Mouse (Mus musculus) kidney, postnatal 0 days (tissue): ENCODE results near the gene Rrm1. TPM values are rescaled to one million over a fixed set of nuclear protein-coding genes. Genes with fewer than 3 reads are reported as not detected.
"Not testable (repeated sequence)": the region's sequence is repeated elsewhere in the genome, so short reads cannot be mapped to it uniquely, and the experiment has no call there.

ENCODE experiments used
- ATAC-seq: fragments of 200-750 bp; cut with Nextera tagmentation; replicated peaks from 2 replicates; pipeline ENCODE4 v1.8.0; 2017; ENCODE audit warnings: low read depth, moderate number of reproducible peaks, moderate TSS enrichment, moderate library complexity; ENCODE audit not compliant: low FRiP score
- DNase-seq: peaks from one replicate; pipeline ENCODE4 v3.0.0-alpha.2; 2016; ENCODE audit warnings: low spot score
- H3K27ac ChIP-seq: fragments of 300-500 bp; sonication (generic); 2 replicates; pipeline ENCODE4 v1.5.1; 2014; ENCODE audit warnings: mild to moderate bottlenecking
- H3K27me3 ChIP-seq: fragments of 300-500 bp; sonication (generic); 2 replicates; pipeline ENCODE4 v1.6.1; 2014; ENCODE audit warnings: low read length, mixed read lengths; ENCODE audit not compliant: insufficient read depth
- H3K36me3 ChIP-seq: fragments of 300-500 bp; sonication (generic); 2 replicates; pipeline ENCODE4 v1.6.1; 2014; ENCODE audit warnings: low read length, mixed read lengths; ENCODE audit not compliant: insufficient read depth
- H3K4me1 ChIP-seq: fragments of 300-500 bp; sonication (generic); replicated peaks from 2 replicates; pipeline ENCODE4 v1.6.1; 2014; ENCODE audit warnings: antibody characterized with exemption, low read length, mixed read lengths; ENCODE audit not compliant: insufficient read depth
- H3K4me2 ChIP-seq: fragments of 300-500 bp; sonication (generic); 2 replicates; pipeline ENCODE4 v1.6.1; 2014; ENCODE audit warnings: mild to moderate bottlenecking, low read length, moderate library complexity, mixed read lengths
- H3K4me3 ChIP-seq: fragments of 300-500 bp; sonication (generic); replicated peaks from 2 replicates; pipeline ENCODE4 v1.5.1; 2014; ENCODE audit warnings: low read depth, low read length
- H3K9ac ChIP-seq: fragments of 300-500 bp; sonication (generic); 2 replicates; pipeline ENCODE4 v1.6.1; 2014; ENCODE audit warnings: low read depth, low read length
- H3K9me3 ChIP-seq: fragments of 300-500 bp; sonication (generic); replicated peaks from 2 replicates; pipeline ENCODE4 v1.6.1; 2016; ENCODE audit warnings: low read length, inconsistent platforms, mixed read lengths
- CTCF ChIP-seq: IDR thresholded peaks from 2 replicates; pipeline ENCODE4 v1.5.1; 2016; ENCODE audit warnings: antibody characterized with exemption, low read depth, mild to moderate bottlenecking, moderate library complexity
- WGBS: fragments of 180-500 bp; shearing (Covaris S2); extraction: QIAGEN DNeasy Blood & Tissue Kit; methylation state at CpG from one replicate; pipeline ENCODE4 v1.1.7; 2014; 5-methylcytosine and 5-hydroxymethylcytosine counted together
- polyA plus RNA-seq: library from polyadenylated mRNA; unstranded; fragments of >200 nt; fragmentation: Nextera tagmentation; extraction: Ambion mirVana; gene quantifications from 2 replicates; pipeline ENCODE4 v1.2.1, GENCODE M21; 2015

Gene Rrm1
- polyA plus RNA-seq, 1 experiment from 2014 or later = 52.0 TPM

GRCm38 (mm10) chr7:102479368-102480078 lies 38.0 kb downstream of the Rrm1 start:
- Histone ChIP-seq H3K36me3 (no peaks in the 10 kb centered on the region), H3K9me3 (no peaks in the 10 kb centered on the region), H3K27me3 (no peaks in the 10 kb centered on the region), H3K4me3 (no peak overlapping the region), H3K4me2 (no peak overlapping the region), H3K27ac (no peak overlapping the region), H3K4me1 (0 out of 2 replicates have a peak, but pooled peaks cover 6% of the 10 kb centered on the region), H3K9ac (no peak overlapping the region)
- ATAC-seq (no peak; the same call in 1 of the 2 replicates), DNase-seq (peak; percentile 41)
- TF ChIP-seq CTCF = no peak
- WGBS = 44% methylated on average over 5 of the region's 5 CpGs

DNA sequence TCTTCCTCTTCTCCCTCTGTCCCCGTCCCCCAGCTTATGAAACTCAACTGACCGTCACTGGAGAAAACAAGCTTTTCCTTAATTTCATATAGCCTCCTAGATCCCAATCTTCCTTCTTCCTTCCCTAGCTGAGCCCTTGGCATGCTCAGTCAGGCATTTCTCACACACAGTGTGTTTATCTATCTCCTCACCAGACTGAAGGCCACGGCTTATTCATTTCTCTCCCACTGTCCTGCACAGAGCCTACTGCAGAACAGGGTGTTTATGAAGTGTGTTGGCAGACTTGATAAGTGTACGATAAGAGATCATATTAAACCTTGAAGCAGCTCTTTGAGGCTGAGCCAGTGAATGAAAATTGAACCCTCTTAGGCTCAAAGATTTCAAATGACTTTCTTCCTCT lies 39.3 kb downstream of the Rrm1 start:
- H3K36me3 ChIP-seq = no peaks in the 10 kb centered on the region
- no peak for DNase-seq
- H3K4me2 ChIP-seq = no peak overlapping the region
- H3K9ac ChIP-seq = no peak overlapping the region
- TF ChIP-seq CTCF = no peak
- H3K27ac ChIP-seq = no peak overlapping the region
- H3K27me3 ChIP-seq = no peaks in the 10 kb centered on the region
- no peaks in the 10 kb centered on the region for H3K9me3 ChIP-seq
- H3K4me3 ChIP-seq = no peak overlapping the region
- 0 out of 2 replicates have a peak, but pooled peaks cover 6% of the 10 kb centered on the region for H3K4me1 ChIP-seq
- ATAC-seq = no peak
- 61% methylated on average over 4 of the region's 4 CpGs for WGBS

DNA sequence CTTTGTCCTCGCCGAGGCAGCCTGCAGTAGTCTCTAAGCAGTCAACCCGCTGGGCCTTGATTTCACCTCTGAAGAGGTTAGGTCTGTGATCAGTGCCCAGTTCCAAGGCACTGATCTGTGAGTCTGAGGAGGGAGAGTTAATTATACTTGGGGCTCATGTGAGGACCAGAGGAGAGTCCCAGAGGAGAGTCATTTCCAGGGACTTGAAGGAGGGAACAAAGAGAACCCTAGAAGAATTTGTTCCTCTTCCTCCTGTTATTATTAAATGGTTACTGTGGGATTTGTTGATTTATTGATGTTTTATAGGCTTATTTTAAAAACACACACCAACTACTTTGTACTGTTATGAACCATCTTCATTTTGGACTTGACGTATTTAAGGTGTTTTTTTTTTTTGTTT lies 40.1 kb downstream of the Rrm1 start, which contains the start of gene Olfr543:
Gene Olfr543 (minus strand): TSS at position 101 of the 400 bp plus-strand sequence.
- Histone ChIP-seq H3K4me2 (no peak within 1 kb of the TSS), H3K4me3 (no peak within 1 kb of the TSS), H3K27ac (no peak within 1 kb of the TSS), H3K36me3 (no peaks in the 10 kb centered on the region), H3K9ac (no peak within 1 kb of the TSS), H3K27me3 (no peaks in the 10 kb centered on the region), H3K4me1 (0 out of 2 replicates have a peak, but pooled peaks cover 6% of the 10 kb centered on the region), H3K9me3 (no peaks in the 10 kb centered on the region)
- 90% methylated on average over 4 of the region's 4 CpGs for WGBS
- DNase-seq (no peak), ATAC-seq (no peak)
- TF ChIP-seq CTCF = no peak

GRCm38 (mm10) chr7:102483665-102484064 lies 42.2 kb downstream of the Rrm1 start:
- ATAC-seq = no peak
- H3K36me3 ChIP-seq = no peaks in the 10 kb centered on the region
- no peak for TF ChIP-seq CTCF

GRCm38 (mm10) chr7:102484766-102485165 lies 43.3 kb downstream of the Rrm1 start:
- ATAC-seq, H3K27ac ChIP-seq, H3K4me2 ChIP-seq, H3K4me3 ChIP-seq, H3K4me1 ChIP-seq, H3K9ac ChIP-seq, H3K36me3 ChIP-seq, DNase-seq, H3K27me3 ChIP-seq, H3K9me3 ChIP-seq: not testable (repeated sequence)
- 80% methylated on average over 7 of the region's 8 CpGs for WGBS

More at GRCm38 (mm10) chr7:102483665-102484064, 42.2 kb downstream of the Rrm1 start:
- Histone ChIP-seq H3K4me1 (0 out of 2 replicates have a peak, but pooled peaks cover 6% of the 10 kb centered on the region), H3K9ac (no peak overlapping the region), H3K9me3 (no peaks in the 10 kb centered on the region), H3K27ac (no peak overlapping the region), H3K4me3 (no peak overlapping the region), H3K4me2 (no peak overlapping the region), H3K27me3 (no peaks in the 10 kb centered on the region)
- 89% methylated on average over 2 of the region's 2 CpGs for WGBS
- no peak for DNase-seq

DNA sequence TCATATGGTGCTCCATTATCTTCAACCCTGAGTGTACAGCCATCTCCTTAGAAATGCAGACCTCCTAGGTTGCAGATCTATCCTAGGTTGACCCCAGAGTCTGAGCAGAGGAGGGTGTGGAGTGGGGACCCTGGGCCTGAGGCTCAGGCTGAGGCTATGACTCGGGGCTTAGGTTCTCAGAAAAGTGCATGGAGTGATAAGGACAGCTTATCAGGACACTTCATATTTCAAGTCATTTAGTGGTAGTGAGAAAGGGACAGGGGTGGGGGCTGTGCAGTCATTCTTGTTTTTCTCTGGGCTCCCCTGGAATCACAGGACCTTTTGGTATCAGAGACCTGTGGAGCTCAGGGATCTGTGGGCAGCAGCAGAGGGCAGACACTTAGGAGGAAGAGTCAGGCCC lies 44.6 kb downstream of the Rrm1 start:
- Histone ChIP-seq H3K4me3 (no peak overlapping the region), H3K9me3 (no peaks in the 10 kb centered on the region), H3K36me3 (no peaks in the 10 kb centered on the region), H3K9ac (no peak overlapping the region), H3K27ac (no peak overlapping the region), H3K27me3 (no peaks in the 10 kb centered on the region), H3K4me1 (no peaks in the 10 kb centered on the region), H3K4me2 (no peak overlapping the region)
- DNase-seq (no peak), ATAC-seq (no peak)
- no peak for TF ChIP-seq CTCF
- 57% methylated on average over 1 of the region's 1 CpGs for WGBS
